Mouse (Mus musculus) left cerebral cortex, postnatal 36 days (tissue): Measurements from ENCODE around the gene Sema4a. TPM values are rescaled to one million over a fixed set of nuclear protein-coding genes. Genes with fewer than 3 reads are reported as not detected.
A peak's percentile ranks its signal among the peaks of the same experiment; 100 is the strongest.

Experiments used
- DNase-seq, 2 experiments: peaks; one replicate each; pipeline ENCODE4 v3.0.0; 2021 to 2022; ENCODE audit warnings: low spot score in 2 of 2, mixed read lengths in 1 of 2
- intact Hi-C: fragments of 180-260 bp; cut with DNase I; formaldehyde crosslinking; loops from one replicate; pipeline ENCODE4 v1.15.1; 2025
- total RNA-seq, 2 experiments: library from RNA; stranded (reverse); gene quantifications; 2 replicates each; pipeline ENCODE4 v1.2.3; 2021

Sema4a gene
- total RNA-seq, 2 experiments from 2014 or later: 52.2 to 66.7 TPM

GRCm38 (mm10) chr3:88487396-88487795, 26.4 kb upstream of the Sema4a start:
- DNase-seq: no peak
- intact Hi-C loops: no loop called here

- no peak for DNase-seq
- intact Hi-C loops: no loop called here
Measured at GRCm38 (mm10) chr3:88486887-88487286, 25.9 kb upstream of the Sema4a start.

- DNase-seq: no peak
- intact Hi-C loops: no loop called here
Measured at GRCm38 (mm10) chr3:88486043-88486442, 25.1 kb upstream of the Sema4a start.

- intact Hi-C loops: no loop called here
- peak in 1 of 2 experiments; percentile 62 for DNase-seq
Measured at GRCm38 (mm10) chr3:88484597-88485316, 23.8 kb upstream of the Sema4a start.

- peak in 1 of 2 experiments; percentile 65 for DNase-seq
- intact Hi-C loops: loop anchor here (1.0 to 2.0 kb wide), 2 partner anchors 39 to 43 kb away; no protein-coding TSS in a partner anchor
Measured at GRCm38 (mm10) chr3:88483621-88484020, 22.6 kb upstream of the Sema4a start.

- DNase-seq: no peak
- intact Hi-C loops: loop anchor here (1.0 to 2.0 kb wide), 2 partner anchors 40 to 43 kb away; no protein-coding TSS in a partner anchor
Measured at GRCm38 (mm10) chr3:88483141-88483540, 22.2 kb upstream of the Sema4a start.

- intact Hi-C loops: loop anchor here (2.0 kb wide), 1 partner anchor 40 kb away; no protein-coding TSS in a partner anchor
- DNase-seq: peak in 1 of 2 experiments; percentile 42
Measured at GRCm38 (mm10) chr3:88482336-88482735, 21.4 kb upstream of the Sema4a start.

GRCm38 (mm10) chr3:88481372-88482040, 20.5 kb upstream of the Sema4a start:
- intact Hi-C loops: loop anchor here (2.0 kb wide), 1 partner anchor 41 kb away; no protein-coding TSS in a partner anchor
- no peak for DNase-seq

- intact Hi-C loops: no loop called here
- no peak for DNase-seq
Measured at GRCm38 (mm10) chr3:88480679-88481078, 19.7 kb upstream of the Sema4a start.

- intact Hi-C loops: no loop called here
- no peak for DNase-seq
Measured at GRCm38 (mm10) chr3:88479828-88480227, 18.8 kb upstream of the Sema4a start.

GRCm38 (mm10) chr3:88479163-88479562, 18.2 kb upstream of the Sema4a start:
- DNase-seq: no peak
- intact Hi-C loops: no loop called here

GRCm38 (mm10) chr3:88477735-88478134, 16.8 kb upstream of the Sema4a start:
- DNase-seq: peak; percentile 76 to 78
- intact Hi-C loops: loop anchor here (2.0 kb wide), 1 partner anchor 71 kb away; no protein-coding TSS in a partner anchor

GRCm38 (mm10) chr3:88476403-88476802, 15.4 kb upstream of the Sema4a start:
- no peak for DNase-seq
- intact Hi-C loops: loop anchor here (2.0 kb wide), 1 partner anchor 70 kb away; no protein-coding TSS in a partner anchor

- intact Hi-C loops: no loop called here
- no peak for DNase-seq
Measured at GRCm38 (mm10) chr3:88473571-88473970, 12.6 kb upstream of the Sema4a start.

GRCm38 (mm10) chr3:88473020-88473419, 12.0 kb upstream of the Sema4a start:
- intact Hi-C loops: no loop called here
- no peak for DNase-seq

- no peak for DNase-seq
- intact Hi-C loops: no loop called here
Measured at GRCm38 (mm10) chr3:88470943-88471479, 10.0 kb upstream of the Sema4a start.

- DNase-seq: no peak
Measured at GRCm38 (mm10) chr3:88469466-88469865, 8.5 kb upstream of the Sema4a start.

GRCm38 (mm10) chr3:88467116-88467824, 6.3 kb upstream of the Sema4a start:
- DNase-seq: peak; percentile 79 to 87
- intact Hi-C loops: loop anchor here (2.0 to 5.0 kb wide), 3 partner anchors 26 to 60 kb away; partner anchors contain the start of gene Slc25a44

More at GRCm38 (mm10) chr3:88469466-88469865, 8.5 kb upstream of the Sema4a start:
- intact Hi-C loops: loop anchor here (5.0 kb wide), 1 partner anchor 42 kb away; the partner anchor contains the start of gene Slc25a44

- intact Hi-C loops: loop anchor here (5.0 kb wide), 1 partner anchor 38 kb away; the partner anchor contains the start of gene Slc25a44
- no peak for DNase-seq
Measured at GRCm38 (mm10) chr3:88465127-88465526, 4.1 kb upstream of the Sema4a start.
